Mouse (Mus musculus): ENCODE data around the gene Peli2. TPM values are rescaled to one million over a fixed set of nuclear protein-coding genes. Genes with fewer than 3 reads are reported as not detected.
A peak's percentile ranks its signal among the peaks of the same experiment; 100 is the strongest.

The Peli2 gene
- total RNA-seq, 2 experiments from 2014 or later, result 18.9 to 26.2 TPM

- intact Hi-C loops (cut with DNase I), result no loop called here
- DNase-seq (ENCODE audit: low spot score in 2 of 2), result no peak
Measured at GRCm38 (mm10) chr14:48172876-48173275, 52.3 kb downstream of the Peli2 start.

GRCm38 (mm10) chr14:48173840-48174239 is 53.2 kb downstream of the Peli2 start:
- intact Hi-C loops (cut with DNase I), result no loop called here
- no peak for DNase-seq (ENCODE audit: low spot score in 2 of 2)

- intact Hi-C loops (cut with DNase I), result no loop called here
- no peak for DNase-seq (ENCODE audit: low spot score in 2 of 2)
Measured at GRCm38 (mm10) chr14:48174356-48174755, 53.7 kb downstream of the Peli2 start.

- intact Hi-C loops (cut with DNase I), result no loop called here
Measured at GRCm38 (mm10) chr14:48175115-48175514, 54.5 kb downstream of the Peli2 start.

GRCm38 (mm10) chr14:48178304-48178995 is 57.8 kb downstream of the Peli2 start:
- intact Hi-C loops (cut with DNase I), result no loop called here

More at GRCm38 (mm10) chr14:48175115-48175514, 54.5 kb downstream of the Peli2 start:
- DNase-seq (ENCODE audit: low spot score in 2 of 2), result no peak

GRCm38 (mm10) chr14:48179021-48179420 is 58.4 kb downstream of the Peli2 start:
- intact Hi-C loops (cut with DNase I), result no loop called here
- no peak for DNase-seq (ENCODE audit: low spot score in 2 of 2)

More at GRCm38 (mm10) chr14:48178304-48178995, 57.8 kb downstream of the Peli2 start:
- no peak for DNase-seq (ENCODE audit: low spot score in 2 of 2)

- intact Hi-C loops (cut with DNase I), result no loop called here
Measured at GRCm38 (mm10) chr14:48186302-48186701, 65.7 kb downstream of the Peli2 start.

GRCm38 (mm10) chr14:48187100-48187499 is 66.5 kb downstream of the Peli2 start:
- DNase-seq (ENCODE audit: low spot score in 2 of 2), result no peak
- intact Hi-C loops (cut with DNase I), result no loop called here

More at GRCm38 (mm10) chr14:48186302-48186701, 65.7 kb downstream of the Peli2 start:
- no peak for DNase-seq (ENCODE audit: low spot score in 2 of 2)

GRCm38 (mm10) chr14:48189330-48189729 is 68.7 kb downstream of the Peli2 start:
- DNase-seq (ENCODE audit: low spot score in 2 of 2), result peak; percentile 42 to 55
- intact Hi-C loops (cut with DNase I), result no loop called here

GRCm38 (mm10) chr14:48190946-48191345 is 70.3 kb downstream of the Peli2 start:
- intact Hi-C loops (cut with DNase I), result no loop called here
- no peak for DNase-seq (ENCODE audit: low spot score in 2 of 2)

GRCm38 (mm10) chr14:48191925-48192324 is 71.3 kb downstream of the Peli2 start:
- no peak for DNase-seq (ENCODE audit: low spot score in 2 of 2)
- intact Hi-C loops (cut with DNase I), result no loop called here

GRCm38 (mm10) chr14:48196804-48197203 is 76.2 kb downstream of the Peli2 start:
- intact Hi-C loops (cut with DNase I), result no loop called here
- DNase-seq (ENCODE audit: low spot score in 2 of 2), result no peak

GRCm38 (mm10) chr14:48197287-48197686 is 76.7 kb downstream of the Peli2 start:
- no peak for DNase-seq (ENCODE audit: low spot score in 2 of 2)
- intact Hi-C loops (cut with DNase I), result no loop called here

GRCm38 (mm10) chr14:48198190-48198954 is 77.7 kb downstream of the Peli2 start:
- no peak for DNase-seq (ENCODE audit: low spot score in 2 of 2)
- intact Hi-C loops (cut with DNase I), result no loop called here

GRCm38 (mm10) chr14:48198957-48199356 is 78.3 kb downstream of the Peli2 start:
- no peak for DNase-seq (ENCODE audit: low spot score in 2 of 2)
- intact Hi-C loops (cut with DNase I), result no loop called here

GRCm38 (mm10) chr14:48199506-48199905 is 78.9 kb downstream of the Peli2 start:
- intact Hi-C loops (cut with DNase I), result no loop called here
- DNase-seq (ENCODE audit: low spot score in 2 of 2), result no peak

- intact Hi-C loops (cut with DNase I), result no loop called here
Measured at GRCm38 (mm10) chr14:48200291-48200690, 79.7 kb downstream of the Peli2 start.

GRCm38 (mm10) chr14:48200788-48201187 is 80.2 kb downstream of the Peli2 start:
- intact Hi-C loops (cut with DNase I), result no loop called here
- DNase-seq (ENCODE audit: low spot score in 2 of 2), result no peak

More at GRCm38 (mm10) chr14:48200291-48200690, 79.7 kb downstream of the Peli2 start:
- DNase-seq (ENCODE audit: low spot score in 2 of 2), result no peak

- no peak for DNase-seq (ENCODE audit: low spot score in 2 of 2)
- intact Hi-C loops (cut with DNase I), result no loop called here
Measured at GRCm38 (mm10) chr14:48201403-48201802, 80.8 kb downstream of the Peli2 start.

- no peak for DNase-seq (ENCODE audit: low spot score in 2 of 2)
- intact Hi-C loops (cut with DNase I), result no loop called here
Measured at GRCm38 (mm10) chr14:48202096-48203036, 81.7 kb downstream of the Peli2 start.

All from left cerebral cortex, postnatal 14 days (tissue).